Mouse (Mus musculus) embryo, embryonic 11 days (tissue): ENCODE data around the gene Olfr522.
A peak's percentile ranks its signal among the peaks of the same experiment; 100 is the strongest.

Experiments used
- DNase-seq: peaks from one replicate; pipeline ENCODE4 v3.0.0-alpha.2; 2015

Olfr522 gene

DNA sequence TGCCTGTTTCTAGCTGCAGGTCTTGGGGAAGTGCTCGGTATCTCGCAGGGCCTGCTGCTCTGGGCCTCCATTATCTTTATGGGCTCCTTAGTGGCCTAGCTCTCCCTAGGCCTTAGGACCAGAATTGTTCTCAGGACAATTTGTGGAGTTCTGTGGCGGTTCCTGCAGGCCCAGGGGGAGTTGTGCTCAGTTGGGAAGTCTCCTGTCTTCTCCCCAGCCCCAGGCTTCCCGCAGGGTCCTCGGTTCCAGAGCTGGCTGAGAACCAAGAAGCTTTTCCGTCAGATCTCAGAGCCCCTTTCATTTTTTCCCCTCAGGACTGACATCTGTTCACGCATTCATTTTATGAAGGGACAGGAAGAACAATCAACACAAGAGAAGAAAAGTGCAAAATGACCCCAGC is at the start of gene Olfr522:
Gene Olfr522 (minus strand): TSS at position 101 of the 400 bp plus-strand sequence.
- DNase-seq, result no peak

- DNase-seq, result no peak
Observed at GRCm38 (mm10) chr7:140213841-140214240, 49.3 kb upstream of the Olfr522 start.

DNA sequence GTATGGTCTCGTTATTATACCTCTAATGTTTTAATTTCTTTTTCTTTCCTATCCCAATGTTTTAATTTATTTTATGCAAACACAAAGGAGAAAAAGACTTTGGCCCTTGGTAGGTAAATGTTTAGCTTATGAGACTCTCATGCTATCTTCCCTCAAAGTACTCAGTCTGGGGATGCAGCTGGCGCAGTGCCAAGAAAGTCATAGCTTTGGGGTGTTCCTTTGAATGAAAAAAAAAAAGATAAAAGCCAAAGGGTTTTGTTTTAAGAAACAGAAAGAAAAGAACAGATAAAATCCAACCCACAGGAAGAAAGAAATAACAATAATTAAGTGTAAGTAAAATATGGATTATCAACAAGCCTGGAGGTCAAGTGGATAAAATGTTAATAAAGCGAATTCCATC is 44.1 kb upstream of the Olfr522 start:
- DNase-seq, result no peak

GRCm38 (mm10) chr7:140208153-140208552 is 43.6 kb upstream of the Olfr522 start:
- DNase-seq, result no peak

GRCm38 (mm10) chr7:140206904-140207303 is 42.3 kb upstream of the Olfr522 start:
- no peak for DNase-seq

GRCm38 (mm10) chr7:140205864-140206263 is 41.3 kb upstream of the Olfr522 start, which contains the start of gene Olfr524:
Gene Olfr524, minus strand, starts transcription at chr7:140205964.
- DNase-seq, result no peak

DNA sequence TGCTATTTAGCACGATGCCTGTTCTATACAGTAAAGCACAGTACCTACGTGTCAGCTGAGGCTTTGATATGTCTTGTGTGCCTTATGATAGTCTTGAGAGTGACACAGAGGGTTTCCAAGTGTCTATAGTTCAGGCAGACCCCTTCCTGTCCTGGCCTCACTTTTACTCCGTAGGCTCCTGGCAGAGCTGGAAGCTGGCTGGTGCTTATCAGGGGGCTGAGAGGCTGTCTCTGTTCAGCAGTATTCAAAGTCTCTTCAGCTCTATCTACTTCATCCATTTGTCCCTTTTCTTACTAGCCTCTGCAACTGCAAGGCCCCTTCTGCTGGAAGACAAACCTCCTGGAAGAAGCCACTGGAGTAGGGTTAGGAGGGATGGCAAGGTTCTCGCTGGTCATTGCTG is 36.5 kb upstream of the Olfr522 start:
- no peak for DNase-seq

DNA sequence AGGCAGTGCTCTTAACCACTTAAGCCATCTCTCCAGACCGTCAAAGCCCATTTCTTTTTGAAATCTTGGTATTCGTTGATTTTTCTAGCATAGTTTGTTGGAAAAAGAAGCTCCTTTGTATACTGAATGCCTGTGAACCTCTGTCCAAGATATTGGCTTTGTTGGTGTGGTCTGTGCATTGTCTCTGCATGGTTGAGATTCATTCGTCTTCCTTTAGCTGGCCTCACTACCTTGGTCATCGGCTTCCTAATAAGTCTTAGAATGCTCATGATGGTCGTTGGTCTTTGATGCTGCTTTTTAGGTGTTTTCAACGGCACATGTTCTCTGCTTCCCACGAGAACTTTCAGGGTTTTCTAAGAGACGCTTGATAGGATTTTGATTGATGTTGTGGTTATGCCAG is 31.4 kb upstream of the Olfr522 start:
- DNase-seq, result no peak

DNA sequence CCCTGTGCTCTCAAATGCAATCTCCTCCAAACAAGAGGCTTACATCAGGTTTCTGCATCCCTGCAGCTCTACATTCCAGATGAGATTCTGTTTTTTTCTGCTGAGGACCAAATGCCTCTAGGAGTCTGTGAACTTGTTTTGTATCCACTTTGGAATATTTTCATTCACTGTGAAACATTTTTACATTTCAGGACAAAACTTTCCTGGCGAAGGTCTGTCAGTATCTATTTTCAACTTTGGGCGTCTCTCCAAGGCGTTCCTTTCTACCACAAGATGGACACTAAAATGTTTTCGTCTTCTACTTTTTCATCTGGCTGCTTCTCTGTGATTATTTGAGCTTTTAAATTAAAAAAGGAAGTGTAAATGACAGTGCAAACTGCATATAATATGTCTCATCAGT is 29.5 kb upstream of the Olfr522 start:
- no peak for DNase-seq

DNA sequence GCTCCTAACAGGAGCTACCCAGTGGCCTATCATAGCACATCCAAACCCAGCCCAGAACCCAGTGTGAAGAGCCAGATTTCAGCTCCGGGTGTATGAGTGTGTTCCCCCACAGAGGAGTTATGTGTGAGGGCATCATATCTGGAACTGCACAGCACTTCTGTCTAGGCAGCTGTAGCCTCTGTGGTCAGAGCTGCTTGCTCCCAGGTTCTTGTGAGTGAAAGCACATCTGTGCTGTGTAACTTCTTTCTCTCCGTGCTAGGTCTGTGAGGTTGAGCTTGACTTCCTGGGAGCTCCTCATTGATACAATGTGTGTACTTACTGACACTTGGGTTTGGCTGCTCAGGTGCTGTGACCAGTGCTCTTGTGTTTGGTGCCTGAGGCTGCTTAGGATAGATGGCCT is 28.3 kb upstream of the Olfr522 start:
- DNase-seq, result no peak

GRCm38 (mm10) chr7:140192445-140192844 is 27.9 kb upstream of the Olfr522 start:
- no peak for DNase-seq

- no peak for DNase-seq
Observed at GRCm38 (mm10) chr7:140190435-140190834, 25.9 kb upstream of the Olfr522 start.

DNA sequence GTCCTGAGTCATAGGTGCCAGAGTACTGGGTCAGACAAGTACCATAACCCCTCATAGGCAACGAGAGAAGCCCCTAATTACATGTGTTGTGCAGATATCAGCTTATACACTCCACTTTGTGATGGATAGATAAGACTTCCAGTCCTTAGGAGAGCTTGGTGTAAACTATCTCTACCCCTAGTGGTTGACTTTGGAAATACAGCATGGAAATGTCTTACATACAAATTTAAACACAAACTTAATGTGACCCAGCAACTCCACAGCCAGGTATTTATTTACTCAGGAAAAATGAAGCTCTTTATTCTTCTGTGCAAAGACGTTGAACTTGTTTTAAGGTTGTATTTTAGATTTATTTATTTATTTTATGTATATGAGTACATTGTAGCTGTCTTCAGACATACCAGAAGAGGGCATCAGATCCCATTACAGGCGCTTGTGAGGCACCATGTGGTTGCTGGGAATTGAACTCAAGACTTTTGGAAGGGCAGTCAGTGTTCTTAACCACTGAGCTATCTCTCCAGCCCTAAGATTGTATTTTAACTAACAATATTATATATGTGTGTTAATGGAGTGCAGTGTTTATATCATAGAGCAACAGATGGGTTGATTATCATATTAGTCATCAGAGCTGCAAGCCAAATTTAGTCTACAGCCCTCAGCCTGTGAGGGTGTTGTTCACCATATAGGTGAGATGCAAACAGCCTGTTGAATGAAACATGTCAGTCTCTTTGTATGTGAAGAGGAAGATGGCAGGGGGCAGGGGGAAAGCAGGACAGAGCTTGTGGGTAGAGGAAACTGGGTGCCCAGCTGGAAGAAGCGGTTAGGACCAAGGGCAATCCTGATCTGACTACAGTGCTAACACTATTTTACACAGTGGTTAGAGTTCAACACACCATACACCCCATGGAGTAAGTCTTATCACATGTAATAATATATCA is 24.1 kb upstream of the Olfr522 start:
- peak; percentile 56 for DNase-seq

GRCm38 (mm10) chr7:140187721-140188390 is 23.3 kb upstream of the Olfr522 start:
- DNase-seq, result no peak

- peak; percentile 23 for DNase-seq
Observed at GRCm38 (mm10) chr7:140186646-140187620, 22.4 kb upstream of the Olfr522 start.

- no peak for DNase-seq
Observed at GRCm38 (mm10) chr7:140184206-140184605, 19.6 kb upstream of the Olfr522 start.

GRCm38 (mm10) chr7:140180692-140181091 is 16.1 kb upstream of the Olfr522 start:
- DNase-seq, result no peak

DNA sequence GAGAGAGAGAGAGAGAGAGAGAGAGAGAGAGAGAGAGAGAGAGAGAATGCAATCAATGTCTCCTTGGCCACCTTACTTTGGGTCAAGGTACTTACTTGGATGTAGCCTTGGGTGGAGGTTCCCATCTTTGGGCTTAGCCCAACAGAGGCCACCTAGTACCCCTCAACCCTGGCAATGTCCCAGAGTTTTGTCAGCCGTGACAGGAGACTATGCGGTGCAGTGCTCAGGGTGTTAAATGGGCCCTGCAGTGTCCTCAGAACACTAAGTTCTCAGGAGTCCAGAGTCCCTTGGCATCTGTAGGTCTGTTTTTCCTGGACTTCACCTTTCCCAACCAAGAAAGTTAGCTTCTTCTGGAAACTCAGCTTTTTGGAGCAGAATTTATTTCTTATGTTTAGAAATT is 14.6 kb upstream of the Olfr522 start:
- no peak for DNase-seq

DNA sequence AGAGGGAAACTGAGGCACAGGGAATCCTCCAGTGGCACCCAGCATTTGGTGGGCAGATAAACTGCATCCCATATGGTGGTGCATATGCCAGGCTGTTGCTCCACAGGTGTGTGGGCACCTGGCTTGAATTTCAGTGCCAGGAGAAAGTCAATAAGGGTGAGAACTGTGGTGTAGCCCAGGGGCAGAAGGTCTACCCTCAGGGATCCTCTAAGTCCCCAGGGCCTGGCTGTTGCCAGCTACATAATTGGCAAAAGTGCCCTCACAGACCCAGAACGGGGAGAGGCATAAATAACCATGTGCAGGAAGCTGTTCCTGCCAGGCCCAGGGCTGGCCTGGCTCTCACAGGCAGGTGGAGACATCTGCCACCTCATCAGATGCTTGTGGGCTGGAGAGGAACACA is 8.4 kb upstream of the Olfr522 start, which contains the start of gene Olfr523:
Gene Olfr523 (plus strand): TSS at position 282 of the 400 bp plus-strand sequence.
- DNase-seq, result no peak

- DNase-seq, result no peak
Observed at GRCm38 (mm10) chr7:140170863-140171262, 6.3 kb upstream of the Olfr522 start.

DNA sequence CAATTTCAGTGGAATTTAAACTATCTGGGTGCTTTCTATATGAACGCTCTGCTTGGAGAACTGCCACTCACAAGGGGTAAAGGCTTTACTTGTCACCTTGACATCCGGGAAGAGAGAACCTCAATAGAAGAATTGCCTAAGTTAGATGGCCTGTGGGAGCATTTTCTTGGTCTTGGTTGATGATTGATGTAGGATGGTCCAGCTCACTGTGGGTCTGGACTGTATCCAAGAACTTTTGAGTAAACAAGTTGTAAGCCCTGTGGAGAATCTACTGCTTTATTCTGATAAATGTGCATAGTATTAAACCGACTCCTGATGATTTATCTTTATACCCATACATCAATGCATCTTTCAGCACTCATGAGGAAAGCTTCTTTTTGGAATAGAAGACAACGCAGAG is 4.8 kb upstream of the Olfr522 start:
- DNase-seq, result no peak

GRCm38 (mm10) chr7:140167950-140168349 is 3.4 kb upstream of the Olfr522 start:
- DNase-seq, result no peak

DNA sequence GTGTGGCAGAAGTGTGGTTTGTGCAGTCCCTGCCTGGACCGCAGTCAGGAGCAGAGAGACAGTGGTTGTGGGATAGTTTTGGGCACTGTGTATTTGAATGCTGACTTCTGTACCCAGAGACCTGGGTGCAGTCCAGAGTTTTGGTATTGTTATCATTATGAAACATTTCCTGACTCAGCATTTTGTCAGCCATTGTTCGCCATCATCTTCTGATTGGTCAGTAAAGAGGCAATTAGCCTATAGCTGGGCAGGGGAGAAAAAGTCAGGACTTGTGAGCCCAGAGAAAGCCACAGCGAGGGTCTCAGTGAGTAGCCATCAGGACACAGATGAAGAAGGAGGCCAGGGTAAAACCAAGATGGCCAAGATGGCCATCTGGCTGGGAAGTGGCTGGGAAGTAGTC is 4.2 kb downstream of the Olfr522 start:
- no peak for DNase-seq
